Mouse (Mus musculus): ENCODE data around the gene 1700057G04Rik.

The 1700057G04Rik gene

DNA sequence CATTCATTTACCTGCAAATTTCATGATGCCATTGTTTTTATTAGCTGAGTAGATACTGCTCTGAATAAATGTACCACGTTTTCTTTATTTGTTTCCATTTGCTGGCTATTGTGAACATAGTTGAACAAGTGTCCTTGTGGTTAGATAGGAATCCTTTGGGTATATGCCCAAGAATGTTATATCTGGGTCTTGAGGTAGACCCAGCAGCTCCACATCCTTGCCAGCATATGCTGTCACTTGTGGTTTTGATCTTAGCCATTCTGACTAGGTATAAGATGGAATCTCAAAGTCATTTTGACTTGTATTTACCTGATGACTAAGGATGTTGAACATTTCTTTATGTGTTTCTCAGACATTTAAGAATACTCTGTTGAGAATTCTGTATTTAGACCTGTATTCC lies 77.7 kb downstream of the 1700057G04Rik start:
- DNase-seq (ENCODE audit: low spot score in 2 of 2), result no peak

DNA sequence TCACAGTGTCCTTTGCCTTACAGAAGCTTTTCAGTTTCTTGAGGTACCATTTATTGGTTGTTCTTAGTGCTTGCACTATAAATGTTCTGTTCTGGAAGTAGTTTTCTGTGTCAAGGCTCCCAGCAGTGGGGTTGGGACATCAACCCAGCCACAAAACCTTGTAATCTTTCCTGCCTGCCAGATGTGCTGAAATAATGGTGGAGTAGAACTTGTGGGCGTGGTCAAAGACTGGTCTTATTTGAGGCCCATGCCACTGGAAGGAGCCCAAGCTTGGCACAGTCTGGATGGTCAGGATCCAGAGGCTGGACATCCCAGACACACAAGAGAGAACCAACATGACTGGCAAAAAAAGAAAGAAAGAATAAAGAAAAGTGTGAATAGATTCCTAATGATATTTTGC lies 78.2 kb downstream of the 1700057G04Rik start:
- no peak for DNase-seq (ENCODE audit: low spot score in 2 of 2)

DNA sequence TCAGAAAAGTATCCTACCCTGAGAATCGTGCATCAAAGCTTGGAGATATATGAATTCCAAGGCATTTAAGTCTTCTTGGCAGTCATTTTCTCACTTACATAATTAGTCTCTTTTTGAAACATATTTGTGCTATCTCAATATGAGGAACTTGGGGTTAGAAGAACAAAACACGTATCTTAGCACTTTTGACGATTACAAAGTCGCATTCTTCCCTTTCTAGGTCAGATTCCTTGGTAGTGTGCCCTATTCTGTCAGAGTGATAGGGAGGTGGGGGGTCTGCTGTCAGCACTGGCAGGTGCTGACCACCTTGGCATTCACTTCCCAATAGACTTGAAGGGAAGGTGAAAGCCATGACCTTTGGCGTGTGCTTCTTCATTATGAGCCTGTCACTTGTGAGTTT lies 93.5 kb downstream of the 1700057G04Rik start:
- DNase-seq (ENCODE audit: low spot score in 2 of 2), result no peak
